Mouse (Mus musculus) limb, embryonic 15.5 days (tissue): ENCODE results near the gene Mad1l1. TPM values are rescaled to one million over a fixed set of nuclear protein-coding genes. Genes with fewer than 3 reads are reported as not detected.

Experiments used
- ATAC-seq: fragments of 200-750 bp; cut with Nextera tagmentation; 2 replicates; pipeline ENCODE4 v1.8.0; 2017; ENCODE audit warnings: low read depth, moderate TSS enrichment; ENCODE audit not compliant: insufficient number of reproducible peaks, low FRiP score, low TSS enrichment
- H3K27ac ChIP-seq: fragments of 300-500 bp; sonication (generic); 2 replicates; pipeline ENCODE4 v1.5.1; 2015; ENCODE audit warnings: moderate library complexity, mild to moderate bottlenecking, inconsistent platforms
- H3K27me3 ChIP-seq: fragments of 300-500 bp; sonication (generic); 2 replicates; pipeline ENCODE4 v1.6.1; 2015; ENCODE audit warnings: inconsistent platforms
- H3K36me3 ChIP-seq: fragments of 300-500 bp; sonication (generic); 2 replicates; pipeline ENCODE4 v1.6.1; 2015; ENCODE audit warnings: inconsistent platforms
- H3K4me1 ChIP-seq: fragments of 300-500 bp; sonication (generic); 2 replicates; pipeline ENCODE4 v1.6.1; 2015; ENCODE audit warnings: inconsistent platforms
- H3K4me2 ChIP-seq: fragments of 300-500 bp; sonication (generic); 2 replicates; pipeline ENCODE4 v1.6.1; 2015; ENCODE audit warnings: mild to moderate bottlenecking, inconsistent platforms
- H3K4me3 ChIP-seq: fragments of 300-500 bp; sonication (generic); 2 replicates; pipeline ENCODE4 v1.5.1; 2015; ENCODE audit warnings: mild to moderate bottlenecking, inconsistent platforms
- H3K9ac ChIP-seq: fragments of 300-500 bp; sonication (generic); 2 replicates; pipeline ENCODE4 v1.6.1; 2015; ENCODE audit warnings: inconsistent platforms
- H3K9me3 ChIP-seq: fragments of 300-500 bp; sonication (generic); 2 replicates; pipeline ENCODE4 v1.6.1; 2016; ENCODE audit warnings: inconsistent platforms
- WGBS: fragments of 180-500 bp; shearing (Covaris S2); methylation state at CpG from one replicate; pipeline ENCODE4 v1.1.7; 2015; 5-methylcytosine and 5-hydroxymethylcytosine counted together
- polyA plus RNA-seq: library from polyadenylated mRNA; unstranded; fragments of >200 nt; fragmentation: Nextera tagmentation; extraction: Ambion mirVana; gene quantifications from 2 replicates; pipeline ENCODE4 v1.2.1, GENCODE M21; 2015

The Mad1l1 gene
- polyA plus RNA-seq, 1 experiment from 2014 or later: 42.9 TPM

DNA sequence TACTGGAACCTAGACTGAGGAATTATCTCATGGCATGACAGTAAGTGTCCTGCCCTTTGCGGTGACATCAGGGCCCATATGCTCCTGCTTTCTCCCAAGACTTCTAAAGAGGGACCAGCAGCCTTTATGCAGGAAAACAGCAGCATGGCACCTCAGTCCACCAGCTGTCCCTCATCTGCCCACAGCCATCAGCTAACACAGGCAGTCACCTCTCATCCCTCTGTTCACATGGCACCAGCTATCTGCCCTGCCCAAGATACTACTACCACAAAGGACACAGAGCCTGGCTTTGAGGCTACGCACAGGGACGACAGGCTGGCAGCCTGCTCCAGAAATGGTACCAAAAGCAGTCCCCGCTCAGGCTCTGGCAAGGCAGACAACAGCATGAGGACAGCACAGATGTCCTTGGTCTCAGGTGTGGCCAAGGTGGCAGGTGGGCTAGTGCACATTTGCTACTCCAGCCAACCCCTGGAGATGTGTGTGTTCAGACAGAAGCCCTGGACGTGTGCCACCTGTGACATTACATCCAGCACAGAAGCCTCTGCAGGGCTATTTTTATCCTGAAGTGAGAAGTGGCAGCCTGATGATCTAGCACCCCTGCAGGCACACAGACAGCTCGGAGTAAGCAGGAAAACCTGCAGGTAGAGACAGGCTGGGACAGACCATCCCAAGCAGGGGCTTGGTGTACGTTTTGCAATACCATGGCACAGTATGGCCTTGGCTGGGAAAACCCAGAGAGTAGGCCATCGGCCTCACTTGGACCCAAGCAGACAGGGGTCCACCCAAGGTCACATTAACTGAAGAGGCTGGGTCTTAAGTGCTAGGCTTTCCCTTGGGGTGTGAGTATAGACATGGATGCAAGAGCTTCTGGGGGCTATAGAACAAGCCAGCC is 185.4 kb downstream of the Mad1l1 start:
- 77% methylated on average over 8 of the region's 8 CpGs for WGBS
- Histone ChIP-seq H3K4me2 (no peak overlapping the region), H3K36me3 (peaks cover 2% of the 10 kb centered on the region), H3K27ac (0 out of 2 replicates have a peak overlapping the region, but pooled peaks have one; percentile 1), H3K9me3 (no peaks in the 10 kb centered on the region), H3K4me1 (no peaks in the 10 kb centered on the region; the same call in 1 of the 2 replicates), H3K9ac (no peak overlapping the region), H3K4me3 (no peak overlapping the region), H3K27me3 (no peaks in the 10 kb centered on the region)
- no peak for ATAC-seq

DNA sequence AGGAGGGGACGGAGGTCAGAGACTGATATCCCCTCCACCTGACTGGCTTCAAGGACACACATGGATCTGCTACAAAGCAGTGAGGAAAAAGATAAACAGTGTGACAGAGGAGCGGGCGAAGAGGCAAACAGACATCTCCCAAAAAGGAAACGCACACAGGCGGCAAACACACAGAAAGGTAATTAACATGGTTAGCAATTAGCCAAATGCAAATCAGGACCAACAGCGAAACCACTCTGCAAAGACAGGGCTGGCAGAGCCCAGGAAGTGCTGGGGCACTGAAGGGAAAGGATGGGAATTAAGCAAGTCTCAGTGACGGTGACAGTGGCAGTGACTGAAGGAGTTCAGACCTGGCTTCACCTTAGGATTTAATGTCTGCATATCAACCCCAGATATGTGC is 187.3 kb downstream of the Mad1l1 start:
- Histone ChIP-seq H3K4me1 (peaks cover 7% of the 10 kb centered on the region), H3K9ac (no peak overlapping the region), H3K27ac (no peak overlapping the region), H3K4me2 (no peak overlapping the region), H3K27me3 (no peaks in the 10 kb centered on the region), H3K4me3 (no peak overlapping the region), H3K9me3 (no peaks in the 10 kb centered on the region), H3K36me3 (no peaks in the 10 kb centered on the region; the same call in none of the 2 replicates)
- WGBS: 91% methylated on average over 7 of the region's 7 CpGs
- ATAC-seq: no peak

GRCm38 (mm10) chr5:140128414-140128981 is 192.9 kb downstream of the Mad1l1 start:
- Histone ChIP-seq H3K4me2 (no peak overlapping the region), H3K4me1 (peaks cover 20% of the 10 kb centered on the region), H3K9ac (no peak overlapping the region), H3K9me3 (no peaks in the 10 kb centered on the region), H3K27ac (peak overlapping the region; percentile 6; the same call in 1 of the 2 replicates), H3K4me3 (no peak overlapping the region), H3K27me3 (no peaks in the 10 kb centered on the region), H3K36me3 (no peaks in the 10 kb centered on the region; the same call in 1 of the 2 replicates)
- no peak for ATAC-seq
- 30% methylated on average over 9 of the region's 9 CpGs for WGBS

- H3K9ac ChIP-seq: no peak overlapping the region
- H3K27ac ChIP-seq: peak overlapping the region; percentile 22; the same call in 1 of the 2 replicates
- H3K4me1 ChIP-seq: peaks cover 21% of the 10 kb centered on the region
- H3K27me3 ChIP-seq: no peaks in the 10 kb centered on the region
- ATAC-seq: no peak
- 41% methylated on average over 7 of the region's 7 CpGs for WGBS
- no peaks in the 10 kb centered on the region for H3K9me3 ChIP-seq
- H3K4me2 ChIP-seq: no peak overlapping the region
- H3K36me3 ChIP-seq: no peaks in the 10 kb centered on the region; the same call in 1 of the 2 replicates
- no peak overlapping the region for H3K4me3 ChIP-seq
Measured at GRCm38 (mm10) chr5:140127981-140128380, 193.4 kb downstream of the Mad1l1 start.

DNA sequence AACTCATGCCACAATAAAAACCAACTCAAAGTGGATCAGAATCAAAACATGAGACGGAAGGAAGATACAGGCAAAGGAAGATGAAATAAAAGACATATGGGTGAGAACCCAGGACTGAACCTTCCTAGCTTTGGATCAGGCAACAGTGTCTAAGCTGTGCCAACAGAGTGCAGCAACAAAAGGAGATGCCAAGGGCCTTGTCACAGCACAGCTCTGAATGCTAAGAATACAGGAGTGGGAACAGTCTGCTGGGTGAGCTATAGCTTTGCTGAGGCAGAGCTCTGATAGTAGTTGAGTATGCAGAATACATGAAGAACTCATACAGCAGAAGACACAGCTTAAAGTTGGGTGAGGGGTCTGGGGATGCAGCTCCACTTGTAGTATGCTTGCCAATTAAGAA is 196.7 kb downstream of the Mad1l1 start:
- H3K27me3 ChIP-seq: no peaks in the 10 kb centered on the region
- H3K27ac ChIP-seq: 0 out of 2 replicates have a peak overlapping the region, but pooled peaks have one; percentile 63
- H3K4me1 ChIP-seq: peaks cover 37% of the 10 kb centered on the region
- H3K9ac ChIP-seq: no peak overlapping the region
- H3K9me3 ChIP-seq: no peaks in the 10 kb centered on the region
- no peaks in the 10 kb centered on the region for H3K36me3 ChIP-seq
- no peak overlapping the region for H3K4me2 ChIP-seq
- 86% methylated on average over 1 of the region's 1 CpGs for WGBS
- no peak for ATAC-seq
- no peak overlapping the region for H3K4me3 ChIP-seq

- Histone ChIP-seq H3K36me3 (no peaks in the 10 kb centered on the region), H3K9me3 (no peaks in the 10 kb centered on the region), H3K27me3 (no peaks in the 10 kb centered on the region), H3K4me3 (no peak overlapping the region), H3K4me2 (no peak overlapping the region), H3K27ac (peak overlapping the region; percentile 63; the same call in 1 of the 2 replicates), H3K9ac (no peak overlapping the region), H3K4me1 (peaks cover 29% of the 10 kb centered on the region)
- 63% methylated on average over 4 of the region's 4 CpGs for WGBS
- no peak for ATAC-seq
Measured at GRCm38 (mm10) chr5:140123640-140124366, 197.5 kb downstream of the Mad1l1 start.

DNA sequence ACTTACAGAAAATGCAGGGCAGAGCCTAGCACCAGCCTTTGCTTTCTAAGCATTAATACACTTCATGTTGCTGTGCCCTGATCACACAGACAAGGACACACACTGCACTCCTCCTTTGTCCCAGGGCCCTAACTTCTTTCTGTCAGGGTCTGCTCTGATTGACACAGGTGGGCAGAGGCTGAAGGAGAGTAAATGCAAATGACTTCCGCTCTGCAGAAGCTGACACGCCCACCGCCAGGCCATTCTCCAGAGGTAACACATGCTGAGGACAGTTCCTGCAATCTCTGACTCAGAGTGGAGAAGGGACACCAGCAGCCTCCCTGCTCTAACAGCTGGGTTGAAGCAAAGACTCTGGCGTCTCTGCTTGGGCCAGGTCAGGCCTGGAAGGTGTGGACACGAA is 198.2 kb downstream of the Mad1l1 start:
- 51% methylated on average over 5 of the region's 5 CpGs for WGBS
- H3K27me3 ChIP-seq: no peaks in the 10 kb centered on the region
- no peak overlapping the region for H3K4me3 ChIP-seq
- H3K4me1 ChIP-seq: peaks cover 22% of the 10 kb centered on the region
- H3K27ac ChIP-seq: peak overlapping the region; percentile 27; the same call in 1 of the 2 replicates
- no peak overlapping the region for H3K4me2 ChIP-seq
- H3K9me3 ChIP-seq: no peaks in the 10 kb centered on the region
- no peak for ATAC-seq
- H3K9ac ChIP-seq: no peak overlapping the region
- no peaks in the 10 kb centered on the region for H3K36me3 ChIP-seq

- Histone ChIP-seq H3K27me3 (no peaks in the 10 kb centered on the region), H3K9ac (no peak overlapping the region), H3K4me1 (peaks cover 18% of the 10 kb centered on the region), H3K4me3 (no peak overlapping the region), H3K9me3 (no peaks in the 10 kb centered on the region), H3K27ac (no peak overlapping the region), H3K4me2 (no peak overlapping the region), H3K36me3 (no peaks in the 10 kb centered on the region)
- ATAC-seq: no peak
- WGBS: 55% methylated on average over 3 of the region's 3 CpGs
Measured at GRCm38 (mm10) chr5:140121966-140122365, 199.4 kb downstream of the Mad1l1 start.

DNA sequence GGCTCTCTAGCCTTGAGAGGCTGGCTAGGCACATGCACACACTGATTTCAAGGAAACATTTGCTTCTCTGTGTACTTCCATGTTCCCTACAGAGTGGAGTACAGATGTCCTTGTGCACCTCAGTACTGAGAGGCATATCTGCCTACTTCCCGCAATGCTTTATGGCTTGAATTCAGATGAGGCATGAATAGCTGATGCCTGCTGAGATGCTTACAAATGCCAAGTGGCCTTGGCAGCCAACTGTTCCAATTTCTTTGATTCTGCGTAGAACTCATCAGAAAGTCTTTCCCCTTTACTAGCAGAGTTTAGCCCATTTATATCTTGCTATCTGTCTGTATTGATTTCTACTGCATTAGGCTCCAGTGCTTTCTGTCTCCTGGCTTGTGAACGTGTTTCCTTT is 202.4 kb downstream of the Mad1l1 start:
- H3K36me3 ChIP-seq: 0 out of 2 replicates have a peak, but pooled peaks cover 2% of the 10 kb centered on the region
- H3K4me1 ChIP-seq: peaks cover 33% of the 10 kb centered on the region
- H3K9ac ChIP-seq: no peak overlapping the region
- WGBS: 90% methylated on average over 3 of the region's 3 CpGs
- H3K4me3 ChIP-seq: no peak overlapping the region
- no peak overlapping the region for H3K4me2 ChIP-seq
- H3K27me3 ChIP-seq: no peaks in the 10 kb centered on the region
- no peak for ATAC-seq
- no peak overlapping the region for H3K27ac ChIP-seq
- H3K9me3 ChIP-seq: no peaks in the 10 kb centered on the region

DNA sequence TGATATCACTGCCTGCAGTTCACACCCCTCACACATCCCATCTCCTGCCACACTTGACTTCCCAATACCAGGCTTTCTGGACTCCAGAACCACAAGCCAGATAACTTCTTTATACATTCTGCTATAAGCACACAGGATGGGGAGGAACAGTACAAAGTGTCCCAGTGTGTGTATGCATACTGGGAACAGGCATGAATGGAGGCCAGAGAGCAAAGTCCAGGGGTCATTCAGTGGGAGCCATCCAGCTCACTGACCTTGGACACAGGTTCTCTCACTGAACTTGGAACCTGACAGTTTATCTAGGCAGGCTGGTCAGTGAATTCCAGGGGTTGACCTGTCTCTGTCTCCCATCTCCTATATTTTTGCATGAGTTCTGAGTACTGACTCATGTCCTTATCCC is 203.4 kb downstream of the Mad1l1 start:
- Histone ChIP-seq H3K4me2 (no peak overlapping the region), H3K27me3 (no peaks in the 10 kb centered on the region), H3K9ac (no peak overlapping the region), H3K36me3 (0 out of 2 replicates have a peak, but pooled peaks cover 2% of the 10 kb centered on the region), H3K4me3 (no peak overlapping the region), H3K27ac (no peak overlapping the region), H3K9me3 (no peaks in the 10 kb centered on the region), H3K4me1 (peaks cover 32% of the 10 kb centered on the region)
- no peak for ATAC-seq

- Histone ChIP-seq H3K27ac (peak overlapping the region; percentile 3; the same call in 1 of the 2 replicates), H3K36me3 (peaks cover 2% of the 10 kb centered on the region; the same call in 1 of the 2 replicates), H3K4me1 (peaks cover 15% of the 10 kb centered on the region), H3K9me3 (no peaks in the 10 kb centered on the region), H3K27me3 (no peaks in the 10 kb centered on the region), H3K4me3 (no peak overlapping the region), H3K4me2 (no peak overlapping the region), H3K9ac (no peak overlapping the region)
- ATAC-seq: no peak
- 31% methylated on average over 8 of the region's 8 CpGs for WGBS
Measured at GRCm38 (mm10) chr5:140115434-140116271, 205.7 kb downstream of the Mad1l1 start.
